Mouse (Mus musculus) liver, embryonic 14.5 days (tissue): ENCODE measurements around the gene Gm13124.

Experiments used
- CTCF ChIP-seq: IDR thresholded peaks from 2 replicates; pipeline ENCODE4 v1.5.1; 2016; ENCODE audit warnings: antibody characterized with exemption, low read depth, control low read depth
- EP300 ChIP-seq: IDR thresholded peaks from 2 replicates; pipeline ENCODE4 v1.6.1; 2016; ENCODE audit warnings: antibody characterized with exemption, low read depth

DNA sequence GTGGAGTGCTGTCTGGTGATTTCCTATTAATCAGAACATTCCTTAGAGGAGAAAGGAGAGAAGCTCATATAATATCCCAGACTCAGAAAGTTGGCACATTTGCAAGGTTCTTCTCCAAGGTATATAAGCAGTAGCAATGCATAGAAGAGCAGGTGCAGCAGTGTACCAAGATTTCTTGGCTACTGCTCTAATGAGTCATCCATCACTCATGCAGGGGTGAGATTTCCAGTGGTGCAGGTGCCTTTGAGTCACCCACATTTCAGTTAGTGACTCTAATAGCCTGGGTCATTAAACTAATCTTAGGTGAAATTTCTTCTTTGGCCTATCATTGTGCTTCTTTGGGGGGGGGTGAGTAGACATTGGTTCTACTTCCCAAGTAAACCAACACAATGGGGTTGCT, 2.8 kb upstream of the Gm13124 start:
- TF ChIP-seq CTCF (no peak), EP300 (no peak)
